Mouse (Mus musculus) limb, embryonic 13.5 days (tissue): ENCODE results near the gene Slc13a4. TPM values are rescaled to one million over a fixed set of nuclear protein-coding genes. Genes with fewer than 3 reads are reported as not detected.

ENCODE experiments used
- ATAC-seq: fragments of 200-750 bp; cut with Nextera tagmentation; 2 replicates; pipeline ENCODE4 v1.8.0; 2017; ENCODE audit warnings: low read depth, moderate number of reproducible peaks, moderate TSS enrichment; ENCODE audit not compliant: low FRiP score
- H3K27ac ChIP-seq: fragments of 300-500 bp; sonication (generic); 2 replicates; pipeline ENCODE4 v1.5.1; 2015; ENCODE audit warnings: inconsistent platforms, mild to moderate bottlenecking, moderate library complexity
- H3K27me3 ChIP-seq: fragments of 300-500 bp; sonication (generic); 2 replicates; pipeline ENCODE4 v1.6.1; 2015; ENCODE audit warnings: mild to moderate bottlenecking, inconsistent platforms
- H3K36me3 ChIP-seq: fragments of 300-500 bp; sonication (generic); 2 replicates; pipeline ENCODE4 v1.6.1; 2015; ENCODE audit warnings: inconsistent platforms, mild to moderate bottlenecking, moderate library complexity
- H3K4me1 ChIP-seq: fragments of 300-500 bp; sonication (generic); 2 replicates; pipeline ENCODE4 v1.6.1; 2015; ENCODE audit warnings: inconsistent platforms
- H3K4me2 ChIP-seq: fragments of 300-500 bp; sonication (generic); replicated peaks from 2 replicates; pipeline ENCODE4 v1.6.1; 2015; ENCODE audit warnings: inconsistent platforms, mild to moderate bottlenecking, moderate library complexity
- H3K4me3 ChIP-seq: fragments of 300-500 bp; sonication (generic); 2 replicates; pipeline ENCODE4 v1.5.1; 2015; ENCODE audit warnings: moderate library complexity, mild to moderate bottlenecking, inconsistent platforms
- H3K9ac ChIP-seq: fragments of 300-500 bp; sonication (generic); 2 replicates; pipeline ENCODE4 v1.6.1; 2015; ENCODE audit warnings: mild to moderate bottlenecking, inconsistent platforms
- H3K9me3 ChIP-seq: fragments of 300-500 bp; sonication (generic); 2 replicates; pipeline ENCODE4 v1.6.1; 2016; ENCODE audit warnings: inconsistent platforms
- WGBS: fragments of 180-500 bp; shearing (Covaris S2); methylation state at CpG from one replicate; pipeline ENCODE4 v1.1.7; 2015; 5-methylcytosine and 5-hydroxymethylcytosine counted together
- polyA plus RNA-seq: library from polyadenylated mRNA; unstranded; fragments of >200 nt; fragmentation: Nextera tagmentation; extraction: Ambion mirVana; gene quantifications from 2 replicates; pipeline ENCODE4 v1.2.1, GENCODE M21; 2015

Slc13a4 gene
- polyA plus RNA-seq, 1 experiment from 2014 or later: 0.28 TPM

DNA sequence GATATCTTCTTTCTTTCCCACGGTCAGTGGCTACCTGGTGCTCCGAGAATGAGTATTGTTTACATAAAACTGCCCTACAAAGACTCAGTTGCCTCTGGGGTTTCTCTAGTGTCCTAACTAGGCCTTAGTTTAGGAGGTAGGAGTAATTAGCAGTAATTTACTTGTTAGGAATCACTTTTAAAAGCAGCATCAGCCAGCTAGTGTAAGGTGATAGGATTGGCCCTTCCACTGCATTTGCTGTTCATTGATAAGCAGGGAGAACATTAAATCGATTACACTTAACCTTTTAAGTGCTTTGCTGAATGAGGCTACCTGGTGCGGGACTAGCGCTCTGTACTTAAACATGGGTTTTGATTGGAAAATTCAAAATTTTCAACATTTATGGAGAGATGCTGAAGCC is 54.5 kb downstream of the Slc13a4 start:
- Histone ChIP-seq H3K4me2 (peak overlapping the region; percentile 80), H3K27ac (0 out of 2 replicates have a peak overlapping the region, but pooled peaks have one; percentile 39), H3K9ac (peak overlapping the region; percentile 89), H3K9me3 (no peaks in the 10 kb centered on the region), H3K36me3 (0 out of 2 replicates have a peak, but pooled peaks cover 3% of the 10 kb centered on the region), H3K27me3 (no peaks in the 10 kb centered on the region), H3K4me3 (peak overlapping the region; percentile 80), H3K4me1 (peaks cover 44% of the 10 kb centered on the region)
- ATAC-seq: no peak
- WGBS: 38% methylated on average over 5 of the region's 5 CpGs

DNA sequence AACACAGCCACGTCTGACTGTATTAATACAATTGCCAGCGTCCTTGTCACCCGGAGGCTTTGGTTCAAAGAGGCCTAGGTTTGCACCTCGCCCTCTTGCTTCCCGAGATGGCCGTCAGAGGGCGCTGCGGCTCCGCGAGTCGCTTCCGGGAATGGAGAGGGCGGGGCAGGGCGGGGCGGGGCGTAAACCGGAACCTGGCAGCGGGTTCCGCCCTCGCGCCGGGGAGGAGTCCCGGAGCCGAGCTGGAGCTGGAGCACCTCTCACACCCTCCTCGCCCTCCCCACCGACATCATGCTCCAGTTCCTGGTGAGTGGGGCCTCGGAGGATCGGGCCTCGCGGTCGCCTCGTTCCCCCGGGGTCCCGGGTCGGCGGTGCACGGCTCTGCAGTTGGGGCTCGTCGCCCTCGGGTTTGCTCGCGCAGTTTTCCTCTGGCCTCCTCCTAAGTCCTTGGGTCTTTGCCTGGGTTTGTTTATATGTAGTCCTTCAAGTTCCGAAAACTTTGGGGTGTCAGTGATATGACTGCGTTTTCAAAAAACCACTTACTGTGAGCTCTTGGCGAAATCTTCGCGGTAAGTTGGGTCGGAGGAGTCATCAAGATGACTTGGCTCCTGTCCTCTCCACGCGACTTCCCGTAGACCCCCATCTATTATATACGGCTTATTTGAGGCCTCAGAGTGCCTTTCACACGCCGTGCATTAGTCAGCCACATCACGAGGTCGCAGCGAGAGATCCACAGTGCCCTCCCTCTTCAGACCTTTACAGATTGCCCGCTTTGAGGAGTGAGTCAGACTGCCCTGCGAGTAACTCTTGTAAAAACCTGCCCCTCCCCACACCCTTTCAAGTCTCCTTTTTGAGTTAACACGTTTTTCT is 55.2 kb downstream of the Slc13a4 start:
- H3K4me3 ChIP-seq: peak overlapping the region; percentile 80
- H3K36me3 ChIP-seq: 0 out of 2 replicates have a peak, but pooled peaks cover 2% of the 10 kb centered on the region
- peak; percentile 93 for ATAC-seq

DNA sequence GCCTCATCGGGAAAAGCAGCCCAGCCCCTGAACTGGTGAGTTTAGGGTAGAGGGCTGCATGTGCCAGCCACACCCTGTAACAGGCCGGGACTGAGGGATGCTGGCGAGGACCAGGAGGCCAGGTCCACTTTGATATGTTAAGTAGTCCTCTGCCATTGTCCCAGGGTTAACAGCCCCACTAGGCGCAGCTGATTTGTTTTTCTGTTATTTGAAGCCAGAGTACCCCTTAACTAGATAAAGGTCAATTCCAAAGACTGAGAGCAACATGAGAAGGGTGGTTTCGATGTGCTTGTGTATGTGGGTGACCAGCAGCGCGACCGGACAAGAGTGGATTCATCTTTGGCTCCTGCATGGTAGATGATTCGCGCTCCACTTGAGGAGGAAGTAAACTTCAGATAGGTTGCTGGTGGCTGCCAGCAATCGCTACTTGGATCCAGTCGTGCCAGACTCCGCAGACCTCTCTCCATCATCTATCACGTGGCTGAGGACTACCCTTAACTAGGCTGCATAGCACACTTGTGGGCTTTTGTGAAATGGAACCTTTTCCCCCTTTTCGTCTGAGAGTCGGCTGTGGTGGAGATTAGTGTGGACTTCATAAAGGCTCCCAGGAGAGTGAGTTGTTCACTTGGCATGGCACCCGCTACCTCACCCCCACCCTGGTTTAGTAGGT is 56.0 kb downstream of the Slc13a4 start:
- no peak overlapping the region for H3K9ac ChIP-seq
- H3K27ac ChIP-seq: no peak overlapping the region
- WGBS: 60% methylated on average over 17 of the region's 17 CpGs
- peak; percentile 51 for ATAC-seq
- H3K4me3 ChIP-seq: peak overlapping the region; percentile 80
- peaks cover 3% of the 10 kb centered on the region for H3K36me3 ChIP-seq
- H3K27me3 ChIP-seq: no peaks in the 10 kb centered on the region
- peaks cover 36% of the 10 kb centered on the region for H3K4me1 ChIP-seq
- no peaks in the 10 kb centered on the region for H3K9me3 ChIP-seq
- H3K4me2 ChIP-seq: peak overlapping the region; percentile 80

More for the DNA sequence above, 55.2 kb downstream of the Slc13a4 start:
- under 1% methylated on average over 60 of the region's 60 CpGs for WGBS
- H3K4me1 ChIP-seq: peaks cover 40% of the 10 kb centered on the region
- H3K27me3 ChIP-seq: no peaks in the 10 kb centered on the region
- H3K9me3 ChIP-seq: no peaks in the 10 kb centered on the region
- peak overlapping the region; percentile 88 for H3K27ac ChIP-seq
- H3K4me2 ChIP-seq: peak overlapping the region; percentile 80
- peak overlapping the region; percentile 89 for H3K9ac ChIP-seq

DNA sequence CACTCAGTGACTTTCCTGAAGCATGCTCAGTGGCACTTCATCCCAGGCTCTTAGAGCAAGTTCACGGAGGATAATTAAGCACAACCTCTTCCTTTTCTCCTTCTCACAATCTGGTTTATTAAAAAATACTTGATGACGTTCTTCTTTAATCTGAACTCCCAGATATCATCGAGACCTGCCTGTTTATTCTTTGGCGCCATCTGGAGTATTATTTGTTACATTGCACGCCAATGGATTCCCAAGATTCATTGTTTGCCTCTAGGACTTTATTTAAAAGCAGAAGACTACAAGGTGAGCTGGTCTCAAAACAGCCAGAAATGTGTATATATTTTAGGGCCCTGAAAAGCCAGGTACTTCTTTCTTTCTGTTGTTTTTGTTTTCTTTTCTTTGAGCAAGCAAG is 62.8 kb downstream of the Slc13a4 start:
- Histone ChIP-seq H3K9ac (no peak overlapping the region), H3K9me3 (no peaks in the 10 kb centered on the region), H3K27ac (no peak overlapping the region), H3K27me3 (no peaks in the 10 kb centered on the region), H3K36me3 (peaks cover 63% of the 10 kb centered on the region), H3K4me3 (no peak overlapping the region), H3K4me1 (no peaks in the 10 kb centered on the region), H3K4me2 (no peak overlapping the region)
- 61% methylated on average over 5 of the region's 5 CpGs for WGBS
- ATAC-seq: no peak

DNA sequence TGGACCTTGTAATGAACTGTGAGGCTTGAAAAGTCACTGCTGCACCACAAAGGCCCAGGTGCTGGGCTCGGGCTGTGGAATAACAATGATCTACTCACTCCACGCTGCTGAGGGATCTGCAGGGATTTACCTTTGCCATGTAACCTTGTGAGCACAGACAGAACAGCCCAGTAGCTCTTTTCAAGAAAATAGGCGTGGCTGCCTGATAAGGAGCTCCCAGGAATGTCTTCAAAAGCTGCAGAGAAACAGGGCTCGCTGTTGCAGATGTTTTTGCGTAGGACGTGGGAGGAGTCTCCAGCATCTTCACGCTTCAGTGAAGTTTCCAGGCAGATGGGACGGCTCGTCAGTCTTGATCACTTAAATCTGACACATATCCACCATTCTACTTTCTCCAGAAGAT is 63.9 kb downstream of the Slc13a4 start:
- ATAC-seq: no peak
- 86% methylated on average over 9 of the region's 9 CpGs for WGBS
- H3K36me3 ChIP-seq: peaks cover 67% of the 10 kb centered on the region

DNA sequence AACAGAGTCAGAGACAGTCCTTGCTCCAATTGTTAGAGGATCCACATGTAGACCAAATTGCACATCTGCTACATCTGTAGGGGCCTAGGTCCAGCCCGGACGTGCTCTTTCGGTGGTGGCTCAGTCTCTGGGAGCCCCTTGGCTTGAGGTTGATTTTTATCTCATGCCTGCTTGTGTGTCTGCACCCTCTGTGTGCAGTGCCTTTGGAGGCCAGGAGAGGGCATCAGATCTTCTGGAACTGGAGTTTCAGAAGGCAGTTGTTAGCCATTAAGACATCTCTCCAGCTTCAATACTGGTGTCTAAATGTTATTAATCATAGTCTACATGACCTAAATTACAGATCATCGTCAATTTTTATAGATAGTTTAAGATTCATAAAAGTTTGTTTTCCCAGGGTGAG is 64.7 kb downstream of the Slc13a4 start:
- ATAC-seq: no peak
- Histone ChIP-seq H3K9ac (no peak overlapping the region), H3K27ac (no peak overlapping the region), H3K27me3 (no peaks in the 10 kb centered on the region), H3K4me2 (no peak overlapping the region), H3K9me3 (no peaks in the 10 kb centered on the region), H3K4me1 (no peaks in the 10 kb centered on the region), H3K36me3 (peaks cover 75% of the 10 kb centered on the region), H3K4me3 (no peak overlapping the region)
- WGBS: 94% methylated on average over 4 of the region's 4 CpGs

More for the DNA sequence above, 63.9 kb downstream of the Slc13a4 start:
- H3K27me3 ChIP-seq: no peaks in the 10 kb centered on the region
- no peaks in the 10 kb centered on the region for H3K9me3 ChIP-seq
- H3K4me2 ChIP-seq: no peak overlapping the region
- no peak overlapping the region for H3K27ac ChIP-seq
- no peak overlapping the region for H3K9ac ChIP-seq
- H3K4me3 ChIP-seq: no peak overlapping the region
- no peaks in the 10 kb centered on the region for H3K4me1 ChIP-seq

DNA sequence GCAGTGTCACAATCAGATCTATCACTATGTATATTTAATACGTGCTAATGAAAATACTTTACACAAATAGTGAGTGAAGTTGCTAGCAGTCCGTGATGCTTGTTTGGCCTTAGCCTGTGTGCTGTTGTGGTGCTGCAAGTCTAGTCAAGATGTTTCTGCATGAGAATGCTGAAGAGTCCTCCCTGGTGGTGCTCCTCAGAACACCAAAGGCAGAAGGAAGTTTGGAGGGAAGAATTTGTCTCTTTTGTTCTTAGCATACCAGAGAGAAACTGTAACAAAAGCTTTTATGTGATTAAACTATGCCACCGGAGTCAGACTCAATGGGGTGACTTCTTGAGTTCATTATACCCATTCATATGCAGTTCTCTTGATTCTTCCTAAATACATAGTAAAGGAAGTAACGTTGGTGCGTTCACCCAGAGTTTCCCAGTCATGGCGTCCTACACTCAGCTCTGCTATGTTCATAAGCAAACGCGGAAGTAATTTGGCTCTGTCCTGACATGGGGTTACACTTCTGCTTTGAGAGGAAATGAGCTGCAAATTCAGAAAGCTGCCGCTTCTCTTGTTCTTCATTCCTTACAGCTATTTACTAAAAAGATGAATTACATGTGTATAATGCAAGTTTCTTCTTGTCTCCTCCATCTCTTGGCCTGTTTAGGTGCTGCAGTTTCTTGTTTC is 71.7 kb downstream of the Slc13a4 start:
- no peaks in the 10 kb centered on the region for H3K4me1 ChIP-seq
- no peak overlapping the region for H3K4me3 ChIP-seq
- no peak overlapping the region for H3K27ac ChIP-seq
- H3K4me2 ChIP-seq: no peak overlapping the region
- no peak for ATAC-seq
- H3K27me3 ChIP-seq: no peaks in the 10 kb centered on the region
- no peak overlapping the region for H3K9ac ChIP-seq
- peaks cover 81% of the 10 kb centered on the region for H3K36me3 ChIP-seq
- 88% methylated on average over 9 of the region's 9 CpGs for WGBS
- H3K9me3 ChIP-seq: no peaks in the 10 kb centered on the region

DNA sequence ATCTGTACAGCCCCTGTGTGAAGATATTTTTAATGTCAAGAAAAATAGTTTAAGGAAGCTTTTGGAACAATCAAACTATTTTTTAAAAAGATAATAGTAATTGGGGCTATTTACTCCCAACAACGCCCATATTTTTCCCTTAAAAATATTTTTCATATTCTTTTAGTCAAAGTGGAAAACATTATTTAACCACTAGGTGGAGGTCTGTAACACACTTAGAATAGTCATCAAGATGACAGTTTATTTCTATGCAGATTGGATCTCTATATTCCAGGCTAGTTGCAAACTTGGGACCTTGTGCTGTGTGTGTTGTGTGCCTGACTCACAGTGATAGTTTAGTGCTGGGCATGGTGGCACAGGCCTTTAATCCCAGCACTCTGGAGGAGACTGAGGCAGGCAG is 78.5 kb downstream of the Slc13a4 start:
- no peak overlapping the region for H3K4me3 ChIP-seq
- 90% methylated on average over 1 of the region's 1 CpGs for WGBS

DNA sequence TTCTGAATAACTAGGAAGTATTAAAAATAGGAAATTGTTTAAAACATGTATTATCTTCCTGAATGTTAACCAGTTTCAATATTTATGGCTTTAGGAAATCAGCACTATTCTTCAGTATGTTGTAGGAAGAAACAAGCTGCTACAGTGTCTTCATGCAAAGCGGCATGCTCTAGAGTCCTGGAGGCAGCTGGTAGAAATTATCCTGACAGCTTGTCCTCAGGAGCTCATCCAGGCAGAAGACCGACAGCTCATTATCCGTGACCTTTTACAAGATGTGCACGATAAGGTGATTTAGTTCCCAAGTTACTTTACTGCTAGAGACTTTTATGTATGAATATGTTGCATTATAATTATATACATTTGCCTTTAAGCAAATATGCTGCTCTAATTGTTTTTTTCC is 82.2 kb downstream of the Slc13a4 start:
- Histone ChIP-seq H3K4me1 (no peaks in the 10 kb centered on the region), H3K27ac (no peak overlapping the region), H3K27me3 (no peaks in the 10 kb centered on the region), H3K4me3 (no peak overlapping the region), H3K36me3 (peaks cover 59% of the 10 kb centered on the region), H3K9me3 (no peaks in the 10 kb centered on the region), H3K9ac (no peak overlapping the region), H3K4me2 (no peak overlapping the region)
- 84% methylated on average over 4 of the region's 4 CpGs for WGBS
- no peak for ATAC-seq

More for the DNA sequence above, 78.5 kb downstream of the Slc13a4 start:
- no peak for ATAC-seq
- Histone ChIP-seq H3K4me2 (no peak overlapping the region), H3K9ac (no peak overlapping the region), H3K36me3 (peaks cover 69% of the 10 kb centered on the region), H3K4me1 (no peaks in the 10 kb centered on the region), H3K27me3 (no peaks in the 10 kb centered on the region), H3K9me3 (no peaks in the 10 kb centered on the region), H3K27ac (no peak overlapping the region)

Other genes with a start within 250 kb of the Slc13a4 start
- gene Cnot4, start 174.4 kb downstream of the Slc13a4 start, polyA plus RNA-seq: 37.2 and 39.4 TPM in 2 replicates
- gene Nup205, start 130.7 kb downstream of the Slc13a4 start, polyA plus RNA-seq: 29.4 and 36.0 TPM in 2 replicates
- gene Fam180a, start 18.0 kb upstream of the Slc13a4 start, polyA plus RNA-seq: 1.4 and 1.6 TPM in 2 replicates
- gene Mtpn, start 231.8 kb upstream of the Slc13a4 start, polyA plus RNA-seq: 146 and 154 TPM in 2 replicates